Mouse (Mus musculus): ENCODE measurements around the gene 2310022A10Rik. TPM values are rescaled to one million over a fixed set of nuclear protein-coding genes. Genes with fewer than 3 reads are reported as not detected.
A peak's percentile ranks its signal among the peaks of the same experiment; 100 is the strongest.

The 2310022A10Rik gene
- total and polyA plus RNA-seq, 3 experiments = 7.2 to 30.7 (median 7.8) TPM

GRCm38 (mm10) chr7:27506765-27507370 lies 46.2 kb upstream of the 2310022A10Rik start:
- H3K27ac ChIP-seq (ENCODE audit: insufficient read depth, low read depth) = no peak overlapping the region
- H3K4me1 ChIP-seq (ENCODE audit: control insufficient read depth in 1 of 2, insufficient read depth in 2 of 2) = peaks cover 4 to 21% of the 10 kb centered on the region in 2 experiments; a peak in 2 of 4 replicates
- in situ Hi-C loops (cut with MboI; ENCODE audit: low pct_ligation_motif_present, low pct_unique_long_range_greater_than_20kb, low sequenced_read_pairs) (no loop called here), dilution Hi-C loops (cut with MboI; ENCODE audit: extremely low pct_ligation_motif_present, extremely low pct_unique_long_range_greater_than_20kb, low sequenced_read_pairs) (no loop called here)
- H3K4me2 ChIP-seq (ENCODE audit: insufficient read depth, low read depth, poor library complexity, severe bottlenecking) = peak overlapping the region; percentile 53
- H3K4me3 ChIP-seq (replicated peaks in 1 of 3; ENCODE audit: low read depth in 2 of 3, low read length in 2 of 3, poor library complexity in 1 of 3) = peak overlapping the region in 1 of 3 experiments; percentile 43
- H3K79me2 ChIP-seq (replicated peaks; ENCODE audit: control insufficient read depth, extremely low read depth, insufficient read depth, poor library complexity, severe bottlenecking) = no peaks in the 10 kb centered on the region
- no peaks in the 10 kb centered on the region for H3K36me3 ChIP-seq (replicated peaks in 1 of 2; ENCODE audit: control insufficient read depth in 1 of 2, insufficient read depth in 1 of 2, low read length in 1 of 2)
- DNase-seq (ENCODE audit: extremely low read depth) = peak; percentile 91
- TF ChIP-seq GABPA (IDR thresholded peaks at IDR 0.05; ENCODE audit: insufficient replicate concordance, low read depth, low read length) = no peak
- peak; percentile 60; the same call in 1 of the 2 replicates for TF ChIP-seq MAZ (IDR thresholded peaks at IDR 0.05; ENCODE audit: low read depth, low read length)
- TF ChIP-seq TBP (conservative IDR thresholded peaks at IDR 0.05; ENCODE audit: low read depth, low read length) = 0 out of 2 replicates have a peak, but pooled peaks have one; percentile 29
- 0 out of 2 replicates have a peak, but pooled peaks have one; percentile 6 for TF ChIP-seq UBTF (IDR thresholded peaks at IDR 0.05; ENCODE audit: low read depth, low read length)
- 0 out of 2 replicates have a peak, but pooled peaks have one; percentile 31 for TF ChIP-seq ZMIZ1 (IDR thresholded peaks at IDR 0.05; ENCODE audit: low read depth, low read length)
- no peak for TF ChIP-seq USF1 (IDR thresholded peaks at IDR 0.05; ENCODE audit: low read depth, low read length)
- peak; percentile 59; the same call in 1 of the 2 replicates for TF ChIP-seq CHD2 (IDR thresholded peaks at IDR 0.05; ENCODE audit: low read length)
- no peak for TF ChIP-seq USF2 (conservative IDR thresholded peaks at IDR 0.05; ENCODE audit: low read depth, low read length)
- TF ChIP-seq MXI1 (IDR thresholded peaks at IDR 0.05; ENCODE audit: low read depth, low read length) = peak; percentile 58
- TF ChIP-seq MEF2A (IDR thresholded peaks at IDR 0.05; ENCODE audit: borderline replicate concordance, low read depth, low read length) = peak; percentile 74; the same call in 1 of the 2 replicates
- TF ChIP-seq ZKSCAN1 (IDR thresholded peaks at IDR 0.05; ENCODE audit: borderline replicate concordance, low read depth, low read length) = no peak
- peak; percentile 66; the same call in 1 of the 2 replicates for TF ChIP-seq MAX (IDR thresholded peaks at IDR 0.05; ENCODE audit: low read length)
- peak; percentile 97 for TF ChIP-seq EP300 (IDR thresholded peaks at IDR 0.05; ENCODE audit: low read length)
- no peak for TF ChIP-seq E2F4 (IDR thresholded peaks at IDR 0.05; ENCODE audit: insufficient replicate concordance, low read depth, low read length)
- peak; percentile 94 for TF ChIP-seq IRF4 (IDR thresholded peaks at IDR 0.05; ENCODE audit: low read depth, low read length)
- TF ChIP-seq MAFK (IDR thresholded peaks at IDR 0.05; ENCODE audit: insufficient replicate concordance, low read length) = 0 out of 2 replicates have a peak, but pooled peaks have one; percentile 49
- no peak for TF ChIP-seq PAX5 (IDR thresholded peaks at IDR 0.05; ENCODE audit: low read length)
- no peak for TF ChIP-seq POLR2A (IDR thresholded peaks at IDR 0.05; ENCODE audit: low read depth, low read length)
- TF ChIP-seq ETS1 (conservative IDR thresholded peaks at IDR 0.05; ENCODE audit: low read depth, low read length) = peak; percentile 48
- no peak for TF ChIP-seq CHD1 (IDR thresholded peaks at IDR 0.05; ENCODE audit: low read depth, low read length)
- no peak for TF ChIP-seq ZNF384 (IDR thresholded peaks at IDR 0.05; ENCODE audit: low read depth, low read length)
- TF ChIP-seq ELF1 (IDR thresholded peaks at IDR 0.05; ENCODE audit: low read depth, low read length) = no peak
- TF ChIP-seq JUND (conservative IDR thresholded peaks at IDR 0.05; ENCODE audit: low read depth, low read length) = 0 out of 2 replicates have a peak, but pooled peaks have one; percentile 41
- TF ChIP-seq TCF12 (IDR thresholded peaks at IDR 0.05; ENCODE audit: low read depth, low read length) = peak; percentile 93
- peak; percentile 77 for TF ChIP-seq BHLHE40 (IDR thresholded peaks at IDR 0.05; ENCODE audit: low read depth, low read length)
- peak; percentile 88 for TF ChIP-seq RCOR1 (conservative IDR thresholded peaks at IDR 0.05; ENCODE audit: low read depth, low read length)
- TF ChIP-seq MYC (IDR thresholded peaks at IDR 0.05; ENCODE audit: low read depth, low read length) = no peak
- TF ChIP-seq NRF1 (IDR thresholded peaks at IDR 0.05; ENCODE audit: low read depth, low read length) = no peak
- no peak for TF ChIP-seq KAT2A (IDR thresholded peaks at IDR 0.05; ENCODE audit: insufficient replicate concordance, low read length)
- no peak; the same call in 1 of the 2 replicates for TF ChIP-seq RAD21 (IDR thresholded peaks at IDR 0.05; ENCODE audit: low read depth, low read length)
- no peak for TF ChIP-seq CTCF (conservative IDR thresholded peaks at IDR 0.05 in 1 of 2, IDR thresholded peaks at IDR 0.05 in 1 of 2; ENCODE audit: low read depth in 2 of 2, low read length in 2 of 2)
- TF ChIP-seq ZC3H11A (IDR thresholded peaks at IDR 0.05; ENCODE audit: low read depth, low read length) = no peak
- TF ChIP-seq HCFC1 (IDR thresholded peaks at IDR 0.05; ENCODE audit: low read depth, low read length) = no peak
- TF ChIP-seq POLR2AphosphoS2 (IDR thresholded peaks at IDR 0.05; ENCODE audit: low read depth, low read length) = no peak
- TF ChIP-seq SMC3 (IDR thresholded peaks at IDR 0.05; ENCODE audit: low read depth, low read length) = no peak
- TF ChIP-seq NELFE (IDR thresholded peaks at IDR 0.05; ENCODE audit: low read depth, low read length) = no peak
- peak; percentile 41; the same call in 1 of the 2 replicates for TF ChIP-seq SIN3A (IDR thresholded peaks at IDR 0.05; ENCODE audit: low read length)
- peak; percentile 53; the same call in 1 of the 2 replicates for TF ChIP-seq JUN (IDR thresholded peaks at IDR 0.05; ENCODE audit: insufficient read depth, low read depth, low read length)
- no peaks in the 10 kb centered on the region for H3K9me3 ChIP-seq (replicated peaks; ENCODE audit: low read length)
- H3K27me3 ChIP-seq (replicated peaks) = no peaks in the 10 kb centered on the region
- H3K9ac ChIP-seq (ENCODE audit: insufficient read depth, low read depth) = peak overlapping the region; percentile 3; the same call in 1 of the 2 replicates

Data from CH12.LX (cell line).